Mouse (Mus musculus): Measurements from ENCODE around the gene Tmem255a.

Tmem255a gene

GRCm38 (mm10) chrX:38165315-38165714, 86.9 kb downstream of the Tmem255a start:
- no peak for DNase-seq

DNA sequence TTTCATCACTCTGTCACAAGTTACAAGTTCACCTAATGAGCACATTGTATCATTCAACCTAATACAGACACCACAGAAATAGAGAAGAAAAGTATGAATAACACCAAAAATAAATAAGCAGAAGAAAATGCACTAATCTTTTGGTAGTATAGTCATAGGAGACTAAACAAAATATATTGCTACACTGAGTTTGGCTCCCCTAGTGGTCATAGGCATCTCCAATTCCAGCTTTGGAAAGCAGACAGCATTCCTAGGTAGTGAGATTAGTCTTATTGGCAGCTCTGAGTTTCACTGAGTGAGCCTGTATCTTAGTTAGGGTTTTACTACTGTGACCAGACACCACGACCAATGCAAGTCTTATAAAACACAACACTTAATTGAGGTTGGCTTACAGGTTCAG, 93.1 kb downstream of the Tmem255a start:
- no peak for DNase-seq

Measured in spleen, adult 18-20 months (tissue).